Mouse (Mus musculus) CD4-positive, CD25-positive, alpha-beta regulatory T cell, adult 2 months (primary cell): ENCODE results near the gene Map2k7.
A peak's percentile ranks its signal among the peaks of the same experiment; 100 is the strongest.
"Not testable (repeated sequence)": the region's sequence is repeated elsewhere in the genome, so short reads cannot be mapped to it uniquely, and the experiment has no call there.

Experiments
- DNase-seq: peaks from one replicate; pipeline ENCODE4 v3.0.0-alpha.2; 2012; ENCODE audit warnings: low read depth, low spot score

Map2k7 gene

DNA sequence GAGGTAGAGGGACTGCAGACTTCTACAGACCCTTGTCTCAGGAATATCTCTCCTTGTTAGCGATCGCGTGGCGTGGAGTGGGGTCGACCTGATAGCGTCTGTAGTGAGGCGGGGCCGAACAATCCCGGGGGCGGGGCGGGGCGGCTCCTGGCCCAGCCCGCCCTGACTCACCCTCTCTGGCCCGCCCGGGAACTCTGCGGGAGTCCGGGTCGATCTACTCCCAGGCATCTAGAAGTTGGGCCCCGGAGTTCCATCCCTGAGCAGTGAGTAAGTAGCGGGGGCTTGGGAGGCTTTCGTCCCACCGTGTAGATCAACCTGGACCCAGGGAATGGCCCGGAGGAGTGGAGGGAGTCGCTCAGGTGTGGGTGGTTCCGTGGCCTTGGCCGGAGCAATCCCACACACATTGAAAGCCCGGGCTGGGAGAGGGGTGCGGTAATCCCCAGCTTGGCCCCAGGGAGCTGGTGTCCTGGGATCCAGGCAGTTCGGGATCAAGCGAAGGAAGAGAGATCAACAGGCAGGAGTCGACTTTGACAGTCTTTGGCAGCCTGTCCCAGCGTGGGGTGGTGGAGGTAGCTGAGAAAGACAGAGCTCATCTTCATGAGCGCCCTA is 11.7 kb upstream of the Map2k7 start, which contains the start of gene Lrrc8e:
Gene Lrrc8e (plus strand): TSS at position 89 of the 609 bp plus-strand sequence.
- DNase-seq = no peak

DNA sequence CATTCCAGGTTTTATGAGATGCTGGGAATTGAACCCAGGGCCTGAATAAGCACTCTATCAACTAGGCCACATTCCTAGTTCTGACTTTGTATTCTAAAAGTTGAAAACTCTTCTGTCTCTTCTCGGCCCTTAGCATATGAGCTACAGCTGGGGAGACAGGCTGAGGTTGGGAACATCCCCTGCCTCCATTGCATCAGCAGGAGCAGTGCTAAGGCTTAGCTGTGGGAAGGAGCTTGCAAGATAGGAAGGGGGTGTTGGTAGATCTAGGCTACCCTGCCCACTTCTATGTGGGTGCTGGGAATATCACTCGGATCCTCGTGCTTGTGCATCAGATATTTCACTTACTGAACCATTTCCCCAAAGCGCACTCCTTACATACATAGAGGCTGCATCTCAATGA is 10.6 kb upstream of the Map2k7 start:
- no peak for DNase-seq

DNA sequence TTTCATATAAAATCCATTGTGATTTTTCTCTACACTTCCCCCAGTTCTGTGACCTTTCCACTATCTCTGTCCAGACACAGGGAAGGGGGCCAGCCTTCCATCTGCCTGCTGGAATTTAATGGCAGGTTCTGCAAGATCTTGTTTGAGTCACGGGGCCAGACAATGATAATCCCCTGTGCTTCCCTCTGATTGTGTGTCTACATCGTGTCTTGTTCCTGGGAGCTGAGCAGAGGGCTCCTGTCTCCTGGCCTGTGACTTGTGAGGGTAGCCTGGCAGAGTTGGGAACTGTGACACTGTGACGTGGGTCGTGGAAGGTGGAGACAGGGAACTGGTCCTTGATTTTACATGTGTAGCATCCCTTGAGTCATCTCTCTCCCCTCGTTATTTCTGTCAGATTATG is 8.8 kb upstream of the Map2k7 start:
- no peak for DNase-seq

DNA sequence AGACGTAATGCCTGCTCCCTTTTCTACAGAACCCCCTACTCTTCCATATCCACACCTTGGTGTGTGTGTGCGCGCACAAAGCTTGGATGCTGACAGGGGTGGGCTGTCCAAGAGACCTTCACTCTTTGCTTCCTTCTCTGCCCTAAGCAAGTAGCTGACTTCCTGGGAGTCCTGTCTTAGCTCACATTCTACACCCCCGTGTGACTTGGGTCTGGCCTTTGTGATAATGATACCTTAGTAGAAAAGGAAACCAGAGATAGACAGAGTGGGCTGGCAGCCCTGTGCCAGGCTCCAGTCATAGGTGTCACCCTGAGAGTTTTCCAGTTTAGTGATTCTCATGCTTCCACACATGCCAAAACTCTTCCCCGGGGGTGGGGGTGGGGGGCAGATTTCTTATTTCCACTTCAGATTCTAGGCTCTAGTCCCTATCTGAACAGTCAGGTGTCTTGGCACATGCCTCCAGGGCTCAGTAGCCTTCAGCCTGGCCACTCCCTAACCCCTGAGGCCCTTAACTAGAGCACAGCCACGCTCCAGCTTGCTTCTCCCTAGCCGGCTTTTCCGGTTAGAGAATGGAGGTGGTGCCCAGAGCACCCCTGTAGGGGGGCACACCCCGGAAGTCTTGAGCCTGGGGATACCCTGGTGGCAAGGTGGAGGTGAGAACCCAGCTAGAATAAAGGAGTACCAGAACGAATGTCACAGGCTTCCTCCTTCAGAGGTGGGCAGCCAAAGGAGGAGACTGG is 7.8 kb upstream of the Map2k7 start:
- DNase-seq = no peak

DNA sequence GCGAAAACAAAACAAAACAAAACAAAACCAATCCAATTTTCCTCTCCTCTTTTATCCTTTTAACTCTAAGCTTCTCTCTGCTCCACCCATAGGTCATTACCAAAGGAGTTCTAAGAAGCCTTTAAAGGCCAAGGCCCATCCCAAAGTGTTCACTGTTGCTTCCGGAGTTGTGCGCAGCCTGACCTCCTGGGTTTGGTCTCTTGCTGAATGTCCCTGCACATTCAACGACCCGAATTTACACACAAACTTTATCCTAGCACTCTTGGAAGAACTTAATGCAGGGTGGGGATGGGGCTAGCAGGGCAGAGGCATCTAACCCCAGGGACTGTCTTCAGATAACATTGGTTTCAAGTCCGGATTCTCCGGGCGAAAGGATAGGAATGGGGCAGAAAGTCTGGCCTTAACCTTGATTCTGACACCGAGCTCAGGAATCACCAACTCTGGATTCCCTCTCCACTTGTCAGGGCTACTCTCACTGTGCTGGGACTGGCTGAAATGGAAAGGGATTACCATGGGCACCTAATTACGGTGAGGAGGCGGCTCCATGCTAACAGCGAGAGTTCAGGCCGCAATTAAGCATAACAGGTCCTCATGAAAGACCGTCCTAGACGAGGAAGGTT is 616 bp upstream of the Map2k7 start:
- no peak for DNase-seq

DNA sequence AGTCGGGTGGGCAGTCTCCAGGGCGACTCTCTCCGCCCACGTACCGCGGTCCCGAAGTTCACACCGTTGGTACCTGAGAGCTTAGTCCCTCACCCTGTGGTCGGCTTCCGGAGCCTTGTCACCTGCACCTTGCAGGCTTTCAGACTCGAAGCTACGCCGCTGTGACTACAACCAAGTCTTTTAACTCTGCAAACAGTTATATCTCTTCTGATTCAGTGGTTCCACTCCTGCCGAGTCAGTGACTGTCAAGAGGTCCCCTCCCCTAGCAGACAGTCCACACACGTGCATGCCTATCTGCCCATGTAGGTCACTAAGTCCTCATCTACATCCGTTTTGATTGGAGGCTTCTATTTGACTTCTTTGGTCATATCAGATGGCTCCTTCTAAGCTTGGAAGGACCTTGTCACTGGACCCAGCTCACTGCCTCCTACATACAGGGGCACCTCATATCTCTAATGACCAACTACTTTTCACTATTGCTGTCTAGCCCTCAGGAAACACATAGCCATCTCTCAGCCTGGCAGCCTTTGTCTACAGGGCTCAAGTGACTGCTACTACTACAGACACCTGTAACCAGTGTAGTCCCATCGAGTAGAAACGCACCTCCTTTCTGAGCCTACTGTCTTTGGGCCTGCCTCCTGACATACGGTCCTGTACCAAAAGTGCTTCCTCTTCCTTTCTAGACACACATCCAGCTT is 802 bp downstream of the Map2k7 start:
- no peak for DNase-seq

DNA sequence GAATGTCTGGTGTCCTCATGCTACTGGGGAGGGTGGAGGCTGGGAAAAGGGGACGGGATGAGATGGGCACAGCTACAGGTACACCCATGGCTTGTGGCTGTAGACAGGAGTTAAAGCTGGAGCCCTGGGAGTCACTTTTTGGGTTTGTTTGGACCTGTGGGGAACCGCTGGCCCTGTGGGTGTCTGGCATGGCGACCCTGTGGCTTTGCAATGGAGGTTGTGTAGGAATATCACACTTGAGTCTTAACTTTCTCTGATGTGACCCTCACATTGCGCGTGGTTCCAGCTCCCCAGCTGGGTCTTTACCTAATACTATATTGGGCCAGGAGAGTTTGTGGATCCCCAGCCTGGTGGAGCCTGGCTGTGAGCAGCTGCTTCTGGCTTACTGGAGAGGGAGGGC is 6.5 kb downstream of the Map2k7 start:
- DNase-seq = no peak

DNA sequence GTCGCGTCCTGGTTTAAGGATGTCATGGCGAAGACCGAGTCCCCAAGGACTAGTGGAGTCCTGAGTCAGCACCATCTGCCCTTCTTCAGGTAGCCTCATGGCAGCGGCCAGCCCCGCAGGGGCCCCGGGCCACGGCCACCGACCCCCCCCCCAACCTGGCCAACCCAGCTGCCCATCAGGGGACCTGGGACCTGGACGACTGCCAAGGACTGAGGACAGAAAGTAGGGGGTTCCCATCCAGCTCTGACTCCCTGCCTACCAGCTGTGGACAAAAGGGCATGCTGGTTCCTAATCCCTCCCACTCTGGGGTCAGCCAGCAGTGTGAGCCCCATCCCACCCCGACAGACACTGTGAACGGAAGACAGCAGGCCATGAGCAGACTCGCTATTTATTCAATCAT is 7.2 kb downstream of the Map2k7 start:
- DNase-seq = no peak

DNA sequence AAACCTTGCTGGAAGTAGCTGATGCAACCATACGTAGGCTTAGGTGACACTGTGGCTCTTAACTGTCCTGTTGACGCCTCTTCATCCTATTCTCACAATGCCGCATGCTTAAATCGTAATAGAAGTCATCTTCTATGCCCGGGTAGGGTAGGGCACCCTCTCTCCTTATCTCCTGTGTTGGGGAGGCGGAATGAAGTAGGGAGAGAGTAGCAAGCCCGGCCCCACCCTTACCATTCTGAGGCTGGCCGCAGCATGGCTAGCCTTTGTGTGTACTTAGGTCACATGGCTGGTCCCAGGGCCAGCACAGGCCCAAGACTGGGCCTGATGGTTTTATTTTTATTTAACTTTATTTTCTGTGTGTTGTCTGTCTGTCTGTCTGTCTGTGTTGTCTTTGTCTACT is 8.7 kb downstream of the Map2k7 start:
- DNase-seq = no peak

DNA sequence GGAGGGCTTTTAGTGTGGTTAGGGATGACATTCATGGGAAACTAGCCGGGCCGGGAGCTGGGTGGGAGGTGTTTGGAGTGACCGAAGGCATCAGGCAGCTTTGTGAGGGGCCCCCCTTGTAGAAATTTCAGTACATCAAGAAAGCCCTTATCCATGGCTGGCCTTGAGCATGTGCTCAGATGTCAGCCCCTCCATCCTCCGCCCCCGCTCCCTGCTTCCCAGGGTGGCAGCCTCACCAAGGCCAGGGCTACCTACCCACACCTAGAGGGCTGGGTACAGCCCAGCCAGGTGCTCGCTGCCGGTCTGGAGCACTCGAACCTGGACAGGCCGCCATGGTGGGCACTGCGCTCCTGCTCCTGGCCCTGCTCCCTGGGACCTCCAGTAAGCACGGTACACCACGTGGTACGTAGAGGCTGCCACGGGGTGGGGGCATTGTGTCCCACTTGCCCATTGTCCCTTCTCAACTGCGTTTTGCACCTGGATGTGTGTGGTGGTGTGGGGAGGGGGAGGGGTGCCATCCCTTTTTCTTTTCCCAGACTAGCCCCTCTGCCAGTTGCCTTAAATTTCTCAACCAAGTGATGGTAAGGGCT is 9.5 kb downstream of the Map2k7 start, which contains the start of gene Tgfbr3l:
Gene Tgfbr3l (plus strand): TSS at position 264 of the 590 bp plus-strand sequence.
- no peak for DNase-seq

DNA sequence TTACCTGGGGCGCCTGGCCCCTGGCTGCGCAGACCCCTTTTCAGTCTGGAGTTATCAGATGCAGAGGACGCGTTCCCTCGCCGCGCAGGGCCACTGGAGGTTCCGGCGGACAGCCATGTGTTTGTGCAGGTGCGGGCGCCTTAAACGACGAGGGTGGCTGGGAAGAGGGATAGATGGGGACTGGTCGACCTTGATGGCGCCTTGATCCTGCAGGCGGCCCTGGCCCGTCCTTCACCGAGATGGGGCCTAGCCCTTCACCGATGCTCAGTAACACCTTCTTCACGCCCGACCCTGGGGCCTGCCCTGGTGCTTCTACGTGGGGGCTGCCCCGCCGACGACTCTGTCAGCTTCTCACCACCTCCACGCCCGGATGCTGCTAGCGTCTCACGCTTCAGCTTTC is 10.7 kb downstream of the Map2k7 start:
- DNase-seq = no peak

DNA sequence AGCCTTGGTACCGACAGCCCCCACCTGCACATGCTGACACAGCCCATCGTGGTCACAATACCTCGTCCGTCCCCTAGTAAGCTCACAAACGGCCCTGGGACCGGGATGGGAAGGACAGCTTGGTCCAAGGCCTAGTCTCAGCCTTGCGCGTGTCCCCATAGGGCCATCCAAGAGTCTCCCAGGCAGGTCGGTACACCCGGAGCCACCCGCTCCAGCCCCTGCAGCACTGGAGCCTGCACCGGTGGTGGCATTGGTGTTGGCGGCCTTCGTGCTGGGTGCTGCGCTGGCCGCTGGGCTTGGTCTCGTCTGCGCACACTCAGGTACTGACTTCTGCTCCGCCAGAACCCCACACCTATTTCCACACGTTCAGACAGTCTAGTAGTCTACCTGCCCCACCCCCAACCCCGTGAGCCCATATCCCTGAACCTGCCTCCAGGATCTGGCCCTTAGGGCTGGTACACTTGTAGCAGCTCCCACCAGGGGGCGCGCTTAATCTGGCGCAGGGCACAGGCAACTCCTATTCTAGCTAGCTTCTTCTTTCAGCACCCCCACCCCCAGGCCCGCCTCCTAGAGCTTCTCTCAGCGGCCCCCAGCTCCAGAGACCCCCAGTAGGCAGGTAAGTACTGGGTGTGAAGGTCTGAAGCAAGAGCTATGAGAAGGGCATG is 11.9 kb downstream of the Map2k7 start:
- peak; percentile 92 for DNase-seq

DNA sequence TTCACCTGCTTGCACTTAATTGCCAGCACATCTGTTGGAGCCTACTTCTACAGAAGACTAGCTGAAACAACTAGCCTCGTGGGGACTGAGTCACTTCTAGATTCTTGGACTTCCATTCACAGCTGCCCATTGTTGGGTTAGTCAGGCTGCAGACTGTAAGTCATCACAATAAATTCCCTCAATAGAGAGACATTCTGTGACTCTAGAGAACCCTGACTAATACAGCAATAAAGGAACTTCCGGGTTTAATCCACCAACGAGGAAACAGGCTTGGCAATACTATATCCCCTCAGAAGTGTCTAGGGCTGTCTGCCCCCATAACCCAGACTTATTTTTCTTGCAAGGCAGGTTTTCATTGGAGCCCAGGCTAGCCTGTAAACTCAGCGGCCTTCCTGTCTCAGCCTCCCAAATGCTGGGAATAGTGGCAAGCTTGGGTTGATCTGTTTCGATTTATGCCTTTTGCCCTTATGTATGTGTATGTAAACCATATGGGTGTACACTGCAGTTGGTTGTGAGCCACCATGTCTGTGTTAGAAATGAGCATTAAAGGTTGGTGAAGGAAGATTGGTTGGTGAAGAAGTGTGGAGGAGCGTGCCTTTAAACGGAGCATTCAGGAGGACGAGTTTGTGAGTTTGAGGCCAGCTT is 13.7 kb downstream of the Map2k7 start:
- no peak for DNase-seq

DNA sequence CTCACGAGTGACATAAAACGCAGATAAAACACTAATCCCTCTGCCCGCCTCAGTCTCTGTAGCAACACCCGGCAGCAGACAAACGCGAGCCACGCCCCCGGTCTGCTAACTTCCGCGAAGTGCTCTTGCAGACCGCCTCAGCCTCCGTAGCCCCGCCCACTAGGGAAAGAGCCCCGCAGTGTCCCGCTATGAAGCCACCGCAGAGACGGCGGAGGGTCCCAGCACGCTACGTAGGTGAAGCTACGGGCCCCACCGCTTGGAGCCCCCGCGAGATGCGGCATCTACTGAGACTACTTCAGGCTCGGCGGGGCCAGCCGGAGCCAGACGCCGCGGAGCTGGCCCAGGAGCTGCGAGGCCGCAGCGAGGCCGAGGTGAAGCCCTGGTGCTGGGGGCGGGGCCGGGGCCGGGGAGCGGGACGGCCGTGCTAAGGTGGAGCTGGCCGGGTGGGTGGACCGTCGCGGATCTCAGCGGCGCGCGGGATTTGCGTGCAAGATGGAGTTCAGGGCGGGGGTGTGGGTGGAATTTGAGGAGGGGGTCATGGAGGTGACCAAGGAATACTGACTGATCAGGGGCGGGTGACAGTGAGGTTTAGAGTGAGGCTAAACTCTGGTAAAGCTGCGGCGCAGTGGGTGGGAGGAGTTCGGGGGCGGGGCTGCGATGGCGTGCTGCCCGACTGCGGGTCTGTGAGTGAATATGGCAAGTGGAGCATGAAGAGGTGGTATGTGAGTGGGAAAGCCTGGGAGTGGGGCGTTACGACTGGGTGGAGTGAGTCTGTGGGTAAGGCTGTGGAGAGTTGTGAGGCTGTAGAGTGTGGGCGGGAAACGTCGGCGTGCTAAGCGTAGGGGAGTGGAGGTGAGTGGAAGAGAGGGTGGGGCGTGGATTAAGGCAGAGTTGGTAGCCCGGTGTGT is 14.6 kb downstream of the Map2k7 start, which contains the start of gene Snapc2:
Gene Snapc2 (plus strand): TSS at position 147 of the 908 bp plus-strand sequence.
- DNase-seq = peak; percentile 98

DNA sequence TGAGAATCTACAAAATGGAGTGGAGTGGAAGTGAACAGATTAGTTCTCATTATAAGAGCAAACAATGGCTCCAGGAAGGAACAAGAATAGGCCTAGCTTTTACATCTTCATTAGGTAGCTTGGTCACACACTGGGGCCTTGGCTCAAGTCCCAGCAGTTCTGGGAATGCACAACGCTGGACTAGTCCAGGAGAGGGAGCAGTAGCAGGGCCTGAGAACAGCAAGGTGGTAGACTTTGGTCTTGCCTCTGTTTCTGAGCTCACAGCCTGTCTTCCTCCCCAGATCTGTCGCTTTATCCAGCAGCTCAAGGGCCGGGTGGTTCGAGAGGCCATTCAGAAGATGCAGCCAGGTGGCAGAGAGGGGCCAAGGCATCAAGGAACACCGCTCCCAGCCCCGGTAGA is 15.5 kb downstream of the Map2k7 start:
- no peak for DNase-seq

DNA sequence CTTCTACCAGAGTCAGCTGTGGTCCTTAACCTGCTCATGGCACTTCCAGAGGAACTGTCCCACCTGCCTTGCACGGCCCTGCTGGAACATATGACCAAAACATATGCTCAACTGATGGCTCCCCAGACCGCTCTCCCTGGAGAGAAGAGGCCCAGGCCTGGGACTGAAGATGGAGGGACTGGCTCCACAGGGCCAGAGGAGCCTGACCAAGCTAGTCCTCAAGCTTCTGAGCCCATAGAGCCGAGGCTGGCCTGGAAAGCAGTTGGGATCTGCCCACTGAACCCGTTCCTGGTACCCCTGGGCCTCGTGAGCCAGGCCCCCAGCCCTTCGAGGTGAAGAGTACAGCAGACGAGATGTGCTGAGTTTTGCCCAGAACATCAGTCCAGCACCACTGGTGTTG is 16.9 kb downstream of the Map2k7 start:
- not testable (repeated sequence) for DNase-seq

DNA sequence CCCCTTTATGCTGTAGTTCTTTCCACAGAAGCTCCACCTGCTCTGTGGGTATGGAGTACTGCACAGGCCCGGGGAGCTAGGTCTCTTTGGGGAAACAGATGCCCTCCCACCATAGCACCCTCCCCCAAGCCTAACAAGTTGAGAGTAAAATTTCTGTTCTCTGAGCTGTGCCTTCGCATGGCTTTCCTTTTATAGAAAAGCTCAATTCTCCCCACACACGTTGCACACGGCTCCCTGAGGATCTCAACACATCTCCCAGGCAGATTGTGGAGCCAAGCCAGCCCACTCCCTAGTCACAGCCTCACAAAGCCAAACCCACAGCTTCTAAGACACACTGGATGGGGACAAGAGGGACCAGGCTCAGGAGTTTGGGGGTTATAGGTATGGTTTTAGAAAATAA is 18.4 kb downstream of the Map2k7 start:
- no peak for DNase-seq

DNA sequence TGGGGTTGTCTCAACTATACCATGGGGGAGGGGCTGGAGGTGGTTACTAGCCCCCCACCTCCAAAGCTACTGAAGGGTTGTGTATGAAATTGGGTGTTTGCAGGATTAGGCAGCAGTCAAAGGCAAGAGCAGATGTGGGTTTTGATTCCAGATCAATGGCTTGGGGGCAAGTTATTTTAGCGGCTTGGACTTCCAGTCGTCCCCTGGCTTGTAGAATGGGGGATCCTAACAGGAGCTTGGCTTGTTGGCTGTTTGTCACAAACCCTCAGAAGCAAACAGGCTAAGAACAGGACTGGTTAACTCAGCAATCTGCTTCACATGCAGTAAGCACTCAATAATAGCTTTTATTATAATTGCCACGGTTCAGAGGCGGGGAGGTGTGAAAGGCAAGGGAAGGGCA is 18.8 kb downstream of the Map2k7 start:
- no peak for DNase-seq

DNA sequence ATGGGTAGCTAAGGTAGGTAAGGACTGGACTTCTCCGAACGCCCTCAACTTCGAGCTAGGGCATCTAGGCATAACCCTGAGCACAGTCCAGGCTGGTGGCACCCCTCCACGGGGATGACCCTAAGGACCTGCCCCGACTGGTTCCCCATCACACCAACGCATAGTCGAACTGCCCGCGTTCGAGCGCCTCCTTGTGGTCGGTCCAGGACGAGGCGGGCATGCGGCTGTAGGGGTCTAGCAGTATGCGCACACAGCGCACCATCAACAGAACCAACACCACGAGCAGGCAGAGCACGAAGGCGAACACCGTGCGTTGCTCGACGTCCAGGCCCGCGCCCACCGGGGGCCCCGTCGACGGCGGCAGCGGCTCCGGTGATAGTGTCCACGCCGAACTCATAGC is 19.7 kb downstream of the Map2k7 start:
- peak; percentile 83 for DNase-seq

DNA sequence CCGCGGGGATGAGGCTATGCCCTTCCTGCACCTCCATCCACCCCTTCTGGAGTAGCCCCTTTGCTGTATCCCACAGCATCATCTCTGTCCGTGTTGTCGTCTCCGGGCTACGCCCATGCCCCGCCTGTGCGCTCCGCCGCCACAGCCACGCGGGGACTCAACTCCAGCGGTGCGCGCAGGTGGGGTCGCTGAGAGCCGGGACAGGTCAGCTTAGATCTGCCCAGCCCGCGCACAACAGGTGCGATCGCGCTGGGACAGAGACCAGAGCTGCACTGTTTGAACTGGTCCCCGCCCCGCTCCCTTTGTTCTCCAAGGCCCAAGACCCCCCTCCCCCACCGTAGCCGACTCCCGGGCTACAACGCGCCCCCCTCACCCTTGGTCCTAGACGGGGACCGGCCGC is 20.1 kb downstream of the Map2k7 start:
- no peak for DNase-seq
